Mouse (Mus musculus) limb, embryonic 14.5 days (tissue): ENCODE results near the gene Nuf2. TPM values are rescaled to one million over a fixed set of nuclear protein-coding genes. Genes with fewer than 3 reads are reported as not detected.

Experiments used
- ATAC-seq: fragments of 200-750 bp; cut with Nextera tagmentation; 2 replicates; pipeline ENCODE4 v1.8.0; 2017; ENCODE audit warnings: low read depth, moderate number of reproducible peaks, moderate TSS enrichment; ENCODE audit not compliant: low FRiP score
- DNase-seq: peaks from one replicate; pipeline ENCODE4 v3.0.0-alpha.2; 2015; ENCODE audit warnings: low spot score
- H3K27ac ChIP-seq: fragments of 300-500 bp; sonication (generic); replicated peaks from 2 replicates; pipeline ENCODE4 v1.5.1; 2014; ENCODE audit warnings: low read depth, mild to moderate bottlenecking, low read length, moderate library complexity, mixed read lengths
- H3K27me3 ChIP-seq: fragments of 300-500 bp; sonication (generic); 2 replicates; pipeline ENCODE4 v1.6.1; 2014; ENCODE audit warnings: low read length, mixed read lengths; ENCODE audit not compliant: control insufficient read depth, insufficient read depth
- H3K36me3 ChIP-seq: fragments of 300-500 bp; sonication (generic); 2 replicates; pipeline ENCODE4 v1.6.1; 2014; ENCODE audit warnings: mild to moderate bottlenecking, low read length, moderate library complexity, mixed read lengths; ENCODE audit not compliant: control insufficient read depth, insufficient read depth
- H3K4me1 ChIP-seq: fragments of 300-500 bp; sonication (generic); 2 replicates; pipeline ENCODE4 v1.6.1; 2014; ENCODE audit warnings: antibody characterized with exemption, low read length, mixed read lengths; ENCODE audit not compliant: control insufficient read depth, insufficient read depth
- H3K4me2 ChIP-seq: fragments of 300-500 bp; sonication (generic); replicated peaks from 2 replicates; pipeline ENCODE4 v1.6.1; 2014; ENCODE audit warnings: low read depth, mild to moderate bottlenecking, low read length, moderate library complexity; ENCODE audit not compliant: severe bottlenecking
- H3K4me3 ChIP-seq: fragments of 300-500 bp; sonication (generic); replicated peaks from 2 replicates; pipeline ENCODE4 v1.5.1; 2014; ENCODE audit warnings: low read length
- H3K9ac ChIP-seq: fragments of 300-500 bp; sonication (generic); 2 replicates; pipeline ENCODE4 v1.6.1; 2014; ENCODE audit warnings: mild to moderate bottlenecking, low read depth, low read length, moderate library complexity; ENCODE audit not compliant: severe bottlenecking
- H3K9me3 ChIP-seq: fragments of 300-500 bp; sonication (generic); 2 replicates; pipeline ENCODE4 v1.6.1; 2016; ENCODE audit warnings: low read length; ENCODE audit not compliant: control insufficient read depth
- POLR2A ChIP-seq: fragments of 200-500 bp; IDR thresholded peaks from 2 replicates; pipeline ENCODE4 v1.8.0; 2012; ENCODE audit warnings: inconsistent platforms, mild to moderate bottlenecking, moderate library complexity, borderline replicate concordance; ENCODE audit not compliant: insufficient read depth, insufficient read length; ENCODE audit errors: extremely low read depth
- WGBS: fragments of 180-500 bp; shearing (Covaris S2); extraction: QIAGEN DNeasy Blood & Tissue Kit; methylation state at CpG from one replicate; pipeline ENCODE4 v1.1.7; 2014; 5-methylcytosine and 5-hydroxymethylcytosine counted together
- polyA plus RNA-seq, 2 experiments: library from polyadenylated mRNA; depleted of rRNA in 1 of 2; stranded (reverse) in 1 of 2; unstranded in 1 of 2; fragments of >200 nt; fragmentation: Nextera tagmentation in 1 of 2; extraction: Ambion mirVana in 1 of 2; gene quantifications; 2 replicates each; pipeline versions ENCODE4 v1.2.1 to v1.2.3; 2012 to 2014

The Nuf2 gene
- polyA plus RNA-seq, 2 experiments, result 33.9 to 41.3 TPM

DNA sequence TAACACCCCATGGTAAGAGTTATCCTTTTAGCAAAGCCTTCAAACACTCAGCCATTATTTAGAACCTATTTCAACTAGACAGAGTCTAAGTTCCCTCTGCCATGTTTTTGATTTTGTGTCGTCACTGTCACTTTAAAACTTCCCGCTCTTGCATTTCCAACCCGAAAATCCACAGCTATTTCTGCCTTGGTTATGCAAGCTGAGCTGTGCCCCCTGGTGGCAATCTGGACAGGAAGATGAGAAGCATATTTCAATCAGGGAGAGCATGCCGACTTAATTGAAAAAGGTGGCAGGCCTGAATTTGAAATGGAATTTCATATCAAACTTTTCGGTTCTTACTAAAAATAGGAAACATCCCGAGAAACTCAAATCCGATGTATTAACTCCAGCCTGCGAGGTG is 35.6 kb downstream of the Nuf2 start:
- H3K9me3 ChIP-seq, result no peaks in the 10 kb centered on the region
- H3K4me3 ChIP-seq, result no peak overlapping the region
- no peak overlapping the region for H3K4me2 ChIP-seq
- peaks cover 24% of the 10 kb centered on the region for H3K36me3 ChIP-seq
- peak; percentile 34 for DNase-seq
- no peak for ATAC-seq
- no peak overlapping the region for H3K27ac ChIP-seq
- no peaks in the 10 kb centered on the region for H3K27me3 ChIP-seq
- no peak overlapping the region for H3K9ac ChIP-seq
- no peak for TF ChIP-seq POLR2A
- 69% methylated on average over 8 of the region's 8 CpGs for WGBS
- H3K4me1 ChIP-seq, result no peaks in the 10 kb centered on the region

DNA sequence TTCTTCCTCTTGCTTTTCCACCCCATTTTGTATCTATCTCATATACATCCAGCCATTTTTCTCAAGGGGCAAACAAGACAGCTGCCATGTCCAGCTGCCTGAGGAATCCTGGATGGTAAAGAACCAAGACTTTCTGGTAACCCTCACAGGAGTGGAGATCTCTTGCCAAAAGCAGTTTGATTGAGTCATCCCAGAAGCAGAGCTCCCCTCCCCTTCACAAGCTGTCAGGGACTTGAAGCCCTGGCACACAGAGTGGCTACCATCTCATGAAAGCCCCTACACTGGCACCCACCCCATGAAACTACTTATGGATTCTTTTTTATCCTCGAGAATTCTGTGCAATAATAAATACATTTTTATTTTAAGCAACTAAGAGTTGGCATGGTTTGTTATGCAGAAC is 39.7 kb downstream of the Nuf2 start:
- TF ChIP-seq POLR2A, result no peak
- Histone ChIP-seq H3K36me3 (no peaks in the 10 kb centered on the region), H3K4me2 (no peak overlapping the region), H3K27ac (no peak overlapping the region), H3K27me3 (no peaks in the 10 kb centered on the region), H3K9me3 (no peaks in the 10 kb centered on the region), H3K4me3 (no peak overlapping the region), H3K4me1 (no peaks in the 10 kb centered on the region), H3K9ac (no peak overlapping the region)
- DNase-seq (no peak), ATAC-seq (no peak)
- WGBS, result 78% methylated on average over 1 of the region's 1 CpGs

DNA sequence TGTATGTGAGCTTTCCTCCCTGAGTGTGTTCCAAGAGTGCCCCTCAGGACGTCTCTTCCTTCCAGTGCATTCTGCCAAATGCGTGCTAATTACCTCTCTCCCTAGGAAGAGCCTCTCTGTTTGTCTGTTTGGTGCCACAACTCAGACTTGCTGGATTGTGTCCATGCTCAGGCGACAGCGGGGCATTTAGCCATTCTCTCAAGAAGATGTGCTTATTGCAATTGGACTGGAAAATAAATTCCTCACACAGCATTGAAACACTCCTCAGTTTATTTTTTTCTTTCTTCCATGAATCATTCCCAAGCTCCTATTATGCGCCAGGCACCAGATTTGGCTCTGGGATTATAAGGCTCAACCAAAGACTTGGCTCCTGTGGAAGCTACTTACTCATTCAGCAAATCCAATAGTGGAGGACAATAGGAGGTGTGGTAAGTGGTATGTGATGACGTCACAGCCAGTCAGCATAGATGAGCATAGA is 45.8 kb downstream of the Nuf2 start:
- no peak for ATAC-seq

DNA sequence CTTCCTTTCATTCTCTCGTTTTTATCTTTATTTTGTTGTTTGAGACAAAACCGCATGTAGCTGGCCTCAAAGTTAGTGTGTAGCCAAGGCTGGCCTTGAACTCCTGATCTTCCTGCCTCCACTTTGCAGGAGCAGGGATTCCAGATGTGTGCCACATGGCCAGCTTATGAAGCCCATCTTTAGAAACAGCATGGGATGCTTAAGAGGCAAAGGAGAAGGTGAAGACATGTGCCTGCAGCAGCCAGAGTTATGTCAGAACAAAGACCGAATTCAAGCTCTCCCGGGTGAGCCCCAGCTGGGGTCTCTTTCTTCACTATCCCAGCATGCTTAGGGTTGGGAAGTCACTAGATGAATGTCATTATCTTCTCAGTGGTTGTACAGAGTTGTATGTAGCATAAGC is 46.7 kb downstream of the Nuf2 start:
- Histone ChIP-seq H3K9me3 (no peaks in the 10 kb centered on the region), H3K4me2 (no peak overlapping the region), H3K27me3 (no peaks in the 10 kb centered on the region), H3K4me3 (no peak overlapping the region), H3K9ac (no peak overlapping the region), H3K36me3 (no peaks in the 10 kb centered on the region), H3K4me1 (0 out of 2 replicates have a peak, but pooled peaks cover 5% of the 10 kb centered on the region), H3K27ac (no peak overlapping the region)
- ATAC-seq, result no peak
- 62% methylated on average over 4 of the region's 4 CpGs for WGBS
- TF ChIP-seq POLR2A, result no peak
- DNase-seq, result no peak

More for the DNA sequence above, 45.8 kb downstream of the Nuf2 start:
- TF ChIP-seq POLR2A, result no peak
- Histone ChIP-seq H3K9ac (no peak overlapping the region), H3K9me3 (no peaks in the 10 kb centered on the region), H3K27ac (no peak overlapping the region), H3K4me1 (0 out of 2 replicates have a peak, but pooled peaks cover 5% of the 10 kb centered on the region), H3K4me2 (no peak overlapping the region), H3K27me3 (no peaks in the 10 kb centered on the region), H3K4me3 (no peak overlapping the region), H3K36me3 (no peaks in the 10 kb centered on the region)
- WGBS, result 71% methylated on average over 6 of the region's 6 CpGs
- DNase-seq, result no peak

GRCm38 (mm10) chr1:169482596-169483335 is 48.5 kb downstream of the Nuf2 start:
- 87% methylated on average over 6 of the region's 6 CpGs for WGBS
- ATAC-seq, result no peak
- Histone ChIP-seq H3K4me3 (no peak overlapping the region), H3K9me3 (no peaks in the 10 kb centered on the region), H3K4me2 (no peak overlapping the region), H3K9ac (no peak overlapping the region), H3K27ac (no peak overlapping the region), H3K4me1 (0 out of 2 replicates have a peak, but pooled peaks cover 5% of the 10 kb centered on the region), H3K36me3 (no peaks in the 10 kb centered on the region), H3K27me3 (no peaks in the 10 kb centered on the region)
- no peak for DNase-seq
- no peak for TF ChIP-seq POLR2A
